Mouse (Mus musculus) layer of hippocampus, adult 2 months (tissue): ENCODE data around the gene C1qtnf7. TPM values are rescaled to one million over a fixed set of nuclear protein-coding genes. Genes with fewer than 3 reads are reported as not detected.

ENCODE experiments used
- DNase-seq, 2 experiments: peaks; one replicate each; pipeline ENCODE4 v3.0.0; 2022; ENCODE audit warnings: low spot score in 2 of 2
- H3K27ac ChIP-seq: fragments of 200-600 bp; 2 replicates; pipeline ENCODE4 v1.8.1; 2022
- H3K4me3 ChIP-seq: fragments of 200-600 bp; 2 replicates; pipeline ENCODE4 v1.8.1; 2022; ENCODE audit warnings: mild to moderate bottlenecking
- CTCF ChIP-seq: fragments of 200-600 bp; conservative IDR thresholded peaks from 2 replicates; pipeline ENCODE4 v1.8.1; 2022; ENCODE audit warnings: antibody characterized with exemption, mild to moderate bottlenecking, moderate library complexity
- total RNA-seq, 2 experiments: library from RNA; stranded (reverse); gene quantifications; 2 replicates each; pipeline ENCODE4 v1.2.3; 2021

The C1qtnf7 gene
- total RNA-seq, 2 experiments from 2014 or later: 1.1 to 1.2 TPM

DNA sequence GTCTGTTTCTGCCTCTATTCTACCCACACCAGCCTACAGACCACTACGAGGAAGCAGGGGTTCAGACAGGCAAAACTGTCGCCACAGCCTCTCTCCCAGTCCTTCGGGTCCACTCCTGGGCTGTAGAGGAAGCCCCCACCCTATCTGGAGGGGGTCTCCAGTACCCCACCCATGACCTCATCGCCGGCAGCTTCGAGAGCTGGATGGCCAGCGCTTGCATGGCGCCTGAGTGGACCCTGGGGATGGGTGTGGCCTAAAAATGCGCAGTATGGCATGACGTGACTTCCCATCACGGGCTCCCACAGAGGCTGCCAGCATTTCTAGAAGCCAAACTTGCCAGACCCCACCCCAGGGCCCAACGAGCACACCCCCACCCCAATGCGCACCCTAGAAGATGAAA lies 2.0 kb downstream of the C1qtnf7 start:
- DNase-seq: no peak
- TF ChIP-seq CTCF: no peak
- Histone ChIP-seq H3K27ac (no peak overlapping the region), H3K4me3 (no peak overlapping the region)

DNA sequence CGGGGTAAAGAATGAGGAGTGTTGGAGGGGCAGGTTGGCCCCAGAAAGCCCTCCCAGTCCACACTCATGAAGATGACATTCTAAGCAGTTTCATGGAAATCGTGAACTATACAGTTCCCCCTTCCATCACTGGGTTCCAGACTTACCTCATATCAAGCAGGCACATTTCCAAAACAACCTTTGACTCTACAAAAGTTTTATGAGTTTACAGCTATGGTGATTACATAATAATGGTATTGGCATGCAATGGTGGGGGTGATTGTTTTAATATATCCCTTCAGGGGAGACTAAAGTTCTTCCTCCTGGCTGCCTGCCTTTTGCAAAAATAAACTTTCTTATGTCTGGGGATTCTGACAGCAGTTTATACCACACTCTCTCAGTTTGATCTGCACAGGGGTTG lies 4.6 kb downstream of the C1qtnf7 start:
- no peak for DNase-seq
- Histone ChIP-seq H3K4me3 (no peak overlapping the region), H3K27ac (no peak overlapping the region)
- no peak for TF ChIP-seq CTCF

DNA sequence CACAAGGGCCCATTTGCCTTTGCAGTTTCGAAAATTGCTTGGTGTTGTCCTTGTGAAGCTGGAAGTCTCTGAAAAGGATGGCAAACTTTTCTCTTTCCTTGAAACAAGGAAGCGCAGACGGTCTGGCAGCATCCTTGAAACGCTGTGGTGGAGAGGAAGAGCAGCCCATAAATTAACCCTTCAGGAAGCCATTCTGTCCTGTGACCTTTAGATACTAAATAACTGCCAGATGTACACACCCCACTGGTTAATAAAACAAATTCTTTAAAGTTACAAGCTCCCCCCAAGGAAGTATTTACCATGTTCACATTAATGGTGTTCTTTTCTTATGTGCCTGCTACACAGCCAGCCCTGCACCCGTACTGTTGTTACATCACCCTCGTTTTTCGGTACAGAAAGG lies 6.0 kb downstream of the C1qtnf7 start:
- Histone ChIP-seq H3K27ac (no peak overlapping the region), H3K4me3 (no peak overlapping the region)
- DNase-seq: no peak
- no peak for TF ChIP-seq CTCF

DNA sequence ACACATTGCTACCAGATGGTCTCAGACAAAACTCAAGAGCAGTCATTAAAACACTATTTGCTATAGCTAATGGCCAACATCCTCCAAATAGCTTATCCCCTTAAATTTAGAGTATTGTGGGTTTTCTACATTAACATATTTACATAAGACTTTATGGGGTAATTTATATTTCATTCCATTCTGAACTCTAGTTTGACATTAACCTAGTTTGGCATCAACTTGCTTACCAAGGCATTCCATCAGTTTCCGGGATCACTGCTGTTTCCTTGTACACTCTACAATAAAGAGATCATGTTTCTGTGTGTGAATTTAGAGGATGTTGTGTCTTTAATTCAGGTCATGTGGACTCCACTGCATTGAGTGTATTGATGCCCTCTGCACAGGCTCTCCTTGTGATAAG lies 7.5 kb downstream of the C1qtnf7 start:
- no peak for TF ChIP-seq CTCF
- Histone ChIP-seq H3K27ac (no peak overlapping the region), H3K4me3 (no peak overlapping the region)
- DNase-seq: no peak

DNA sequence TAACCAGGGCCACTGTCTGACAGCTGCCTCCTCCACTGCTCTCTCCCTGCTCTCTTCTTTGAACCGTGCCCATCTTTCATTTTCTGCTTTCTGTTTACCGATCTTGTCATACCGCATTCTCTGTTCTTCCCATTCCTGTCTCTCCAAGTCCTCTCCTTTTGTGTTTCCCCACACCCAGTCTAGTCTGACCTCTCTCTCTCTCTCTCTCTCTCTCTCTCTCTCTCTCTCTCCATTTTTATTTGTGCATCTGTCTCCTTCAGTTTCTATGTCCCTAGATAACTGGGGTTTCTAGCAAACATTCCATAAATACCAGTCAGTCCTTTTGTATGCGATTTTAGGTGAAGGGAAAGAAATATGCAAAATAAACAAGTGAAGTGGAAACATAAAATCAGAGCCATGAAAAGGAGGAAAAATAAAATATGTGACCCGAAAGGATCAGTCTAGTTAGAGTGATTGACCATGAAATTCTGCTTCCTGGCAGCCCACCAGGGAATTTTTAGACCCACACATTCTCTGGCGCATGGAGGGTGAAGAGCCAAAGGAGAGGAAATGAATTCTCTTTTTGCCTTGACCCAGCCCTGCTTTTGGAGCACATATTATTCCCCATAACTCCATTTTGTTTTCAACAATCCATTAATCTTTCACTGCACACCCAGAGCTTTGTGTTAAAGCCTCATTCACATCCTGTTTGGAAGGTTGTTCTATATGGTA lies 11.7 kb downstream of the C1qtnf7 start:
- no peak overlapping the region for H3K4me3 ChIP-seq
- no peak overlapping the region for H3K27ac ChIP-seq
- no peak for TF ChIP-seq CTCF
- DNase-seq: no peak

DNA sequence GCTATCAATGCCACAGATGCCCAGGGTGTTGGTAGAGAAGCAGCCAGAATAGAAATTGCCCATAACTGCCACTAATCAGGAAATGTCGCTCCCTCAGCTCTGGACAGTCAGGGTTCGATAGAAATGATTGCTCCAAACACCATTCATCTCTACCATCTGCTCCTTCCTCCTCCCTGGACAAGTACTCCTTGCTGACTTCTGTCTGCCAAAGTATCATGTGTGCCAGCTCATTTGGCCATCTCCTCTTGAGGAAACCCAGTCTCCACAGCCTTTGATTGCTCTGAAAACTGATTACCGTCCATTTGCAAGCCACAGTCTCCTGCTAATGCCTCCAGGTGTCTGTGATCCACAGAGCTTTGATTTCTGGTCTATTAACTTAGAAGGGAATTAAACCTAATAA lies 14.8 kb downstream of the C1qtnf7 start:
- Histone ChIP-seq H3K27ac (no peak overlapping the region), H3K4me3 (no peak overlapping the region)
- no peak for TF ChIP-seq CTCF
- DNase-seq: no peak

DNA sequence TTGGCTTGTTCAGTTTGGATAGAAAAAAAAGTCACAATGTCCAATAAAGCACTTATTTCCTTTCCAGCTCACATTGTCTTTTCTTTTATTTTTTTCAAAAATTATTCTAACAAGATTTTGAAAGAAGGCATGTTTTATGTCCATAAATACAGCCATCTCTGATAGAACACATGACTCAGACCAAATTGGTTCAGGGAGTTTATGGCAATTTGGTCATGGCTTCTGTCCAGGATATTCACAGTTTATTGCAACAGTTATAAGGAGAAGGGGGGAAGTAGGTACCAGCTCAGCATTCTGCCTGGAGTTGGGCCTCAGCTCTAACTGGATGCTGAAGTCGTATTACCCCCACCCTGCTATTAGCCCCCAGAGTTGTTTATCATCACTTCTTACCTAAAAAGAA lies 15.5 kb downstream of the C1qtnf7 start:
- H3K27ac ChIP-seq: no peak overlapping the region
- TF ChIP-seq CTCF: no peak

DNA sequence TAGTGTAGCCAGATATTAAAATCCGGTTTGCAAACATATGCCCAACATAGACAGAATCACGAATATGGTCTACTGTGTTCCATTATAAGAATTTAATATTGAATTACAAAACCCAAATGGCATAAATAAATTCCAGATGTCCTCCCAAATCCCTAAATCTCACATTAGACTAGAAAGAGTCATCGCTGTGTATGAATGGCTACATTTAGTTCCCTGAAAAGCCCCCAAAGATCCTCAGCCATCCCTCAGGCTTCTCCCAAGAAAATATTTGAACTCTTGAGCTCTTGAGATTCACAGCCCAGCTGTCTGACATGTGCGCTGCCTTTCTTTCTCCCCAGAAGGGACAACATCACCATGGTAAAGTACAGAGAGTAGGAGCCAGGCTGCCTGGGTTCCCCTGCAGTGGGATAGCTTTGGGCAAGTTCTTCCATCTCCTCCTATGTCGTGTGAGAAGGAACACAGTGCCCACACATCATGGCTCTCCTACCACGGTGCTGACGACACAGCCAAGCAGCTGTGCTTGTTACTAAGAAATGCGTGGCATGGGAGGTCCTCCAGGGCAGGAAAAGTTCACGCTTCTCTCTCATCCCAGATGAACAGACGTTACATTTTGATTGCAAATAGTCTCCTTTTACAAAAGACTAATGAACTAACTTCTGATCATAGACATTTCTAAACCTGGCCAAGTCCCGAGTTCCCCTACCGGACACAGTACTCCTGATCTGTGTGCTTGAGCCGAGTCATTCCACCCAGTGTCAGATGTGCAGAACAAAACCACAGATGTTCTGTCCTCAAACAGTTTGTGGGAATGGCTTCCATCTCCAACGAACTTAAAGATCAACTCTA lies 23.2 kb downstream of the C1qtnf7 start:
- no peak for DNase-seq
- no peak overlapping the region for H3K27ac ChIP-seq
- no peak overlapping the region for H3K4me3 ChIP-seq
- TF ChIP-seq CTCF: no peak

More for the DNA sequence above, 15.5 kb downstream of the C1qtnf7 start:
- no peak overlapping the region for H3K4me3 ChIP-seq
- no peak for DNase-seq

DNA sequence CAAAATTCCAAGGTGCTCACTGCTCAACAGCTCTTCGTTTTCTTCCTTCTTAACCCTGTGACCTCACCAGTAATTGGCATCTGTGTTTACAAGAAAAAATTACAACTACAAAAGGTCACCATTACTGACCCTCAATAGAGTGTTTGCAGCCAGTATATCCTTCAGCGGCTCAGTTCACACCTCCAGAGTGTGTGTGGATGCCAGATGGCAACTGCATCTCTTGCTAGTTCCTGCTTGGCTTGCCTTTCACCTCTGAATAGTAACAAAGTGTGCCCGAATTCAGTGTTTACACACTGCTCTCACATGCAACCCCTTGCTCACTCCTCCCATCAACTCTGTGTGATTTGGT lies 23.8 kb downstream of the C1qtnf7 start:
- no peak overlapping the region for H3K27ac ChIP-seq
- no peak for DNase-seq
- no peak overlapping the region for H3K4me3 ChIP-seq
- no peak for TF ChIP-seq CTCF

DNA sequence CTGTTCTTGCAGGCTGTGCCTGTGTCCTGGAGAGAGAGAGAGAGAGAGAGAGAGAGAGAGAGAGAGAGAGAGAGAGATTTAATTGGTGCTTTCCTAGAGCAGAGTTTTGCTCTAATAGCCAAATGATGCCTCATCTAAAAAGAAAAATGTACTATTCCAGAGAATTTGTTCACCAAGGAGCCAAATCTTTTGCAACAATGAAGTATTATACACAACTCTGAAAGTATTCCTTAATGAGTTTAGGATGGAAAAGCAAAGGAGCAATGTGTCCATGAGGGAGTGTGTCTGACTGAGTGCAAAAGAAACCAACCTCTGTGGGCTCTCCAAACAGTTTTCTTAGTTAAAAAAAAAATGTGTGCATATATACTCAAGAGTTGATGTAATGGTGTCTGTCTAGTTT lies 24.5 kb downstream of the C1qtnf7 start:
- no peak overlapping the region for H3K27ac ChIP-seq
- no peak overlapping the region for H3K4me3 ChIP-seq
- no peak for TF ChIP-seq CTCF
- no peak for DNase-seq

DNA sequence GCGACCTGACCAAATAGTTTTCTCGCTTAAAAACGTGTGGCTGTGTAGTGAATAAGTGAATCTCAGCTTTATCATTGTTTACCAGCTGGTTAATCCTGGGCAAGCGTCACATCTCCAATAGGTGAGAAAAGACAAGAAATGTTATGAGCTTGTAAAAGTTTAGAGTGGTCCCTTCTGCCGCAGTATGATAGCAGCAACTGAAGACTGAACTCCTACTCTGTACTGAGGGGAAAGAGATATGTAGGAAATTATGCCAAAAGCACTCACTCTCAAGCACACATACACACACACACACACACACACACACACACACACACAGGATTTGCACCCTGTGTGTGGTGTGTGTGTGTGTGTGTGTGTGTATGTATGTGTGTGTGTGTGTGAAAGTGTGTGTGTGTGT lies 26.2 kb downstream of the C1qtnf7 start:
- TF ChIP-seq CTCF: no peak
- no peak overlapping the region for H3K27ac ChIP-seq
- no peak overlapping the region for H3K4me3 ChIP-seq

DNA sequence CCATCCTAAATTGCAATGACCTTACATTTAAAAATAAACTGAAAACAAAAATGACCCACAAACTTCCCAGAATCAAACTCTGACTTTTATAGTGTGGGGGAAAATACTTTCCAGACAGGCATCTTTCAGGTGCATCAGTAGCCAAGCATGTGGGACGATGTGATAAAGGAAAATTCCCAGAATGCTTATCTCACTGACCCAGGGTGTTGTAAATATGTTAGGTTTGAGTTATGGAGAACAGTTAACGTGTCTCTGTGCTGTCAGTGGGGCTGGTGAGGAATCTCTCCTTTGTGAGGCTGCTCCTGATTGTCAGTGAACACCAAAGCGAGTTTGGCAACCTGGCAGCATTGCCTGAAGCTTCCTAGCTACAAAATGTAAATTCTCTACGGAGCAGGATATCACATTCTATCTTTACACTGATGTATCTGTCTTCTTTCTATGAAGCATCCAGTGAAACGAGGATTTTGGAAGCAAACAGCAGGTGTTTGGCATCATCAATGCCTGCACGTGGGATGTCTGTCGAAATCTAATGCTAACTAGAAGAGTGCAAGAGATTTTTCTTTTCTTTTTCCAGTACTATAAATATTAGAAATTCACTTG lies 27.0 kb downstream of the C1qtnf7 start:
- DNase-seq: peak; percentile 30 to 60
- TF ChIP-seq CTCF: no peak
- Histone ChIP-seq H3K27ac (0 out of 2 replicates have a peak overlapping the region, but pooled peaks have one; percentile 32), H3K4me3 (no peak overlapping the region)

More for the DNA sequence above, 26.2 kb downstream of the C1qtnf7 start:
- no peak for DNase-seq

DNA sequence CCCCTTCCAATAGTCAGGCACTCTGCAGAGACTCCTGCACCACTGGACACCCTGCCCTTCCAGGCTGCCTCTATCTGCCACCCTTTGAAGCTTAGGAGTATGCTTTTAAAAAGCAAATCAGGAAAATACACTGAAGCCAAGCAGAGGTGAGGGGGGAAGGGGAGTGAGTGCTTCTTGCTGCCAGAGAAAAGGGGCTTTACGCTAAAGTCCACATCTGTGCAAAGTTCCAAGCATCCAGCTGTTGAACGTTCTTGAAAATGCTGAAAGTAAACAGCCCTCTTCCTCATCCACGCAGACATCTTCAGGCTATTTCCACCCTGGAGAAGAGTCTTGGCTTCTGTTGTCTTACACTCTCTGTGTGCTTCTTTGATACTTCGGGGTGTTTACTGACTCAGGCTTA lies 34.6 kb downstream of the C1qtnf7 start:
- DNase-seq: no peak
- no peak overlapping the region for H3K27ac ChIP-seq
- H3K4me3 ChIP-seq: no peak overlapping the region
- TF ChIP-seq CTCF: no peak

DNA sequence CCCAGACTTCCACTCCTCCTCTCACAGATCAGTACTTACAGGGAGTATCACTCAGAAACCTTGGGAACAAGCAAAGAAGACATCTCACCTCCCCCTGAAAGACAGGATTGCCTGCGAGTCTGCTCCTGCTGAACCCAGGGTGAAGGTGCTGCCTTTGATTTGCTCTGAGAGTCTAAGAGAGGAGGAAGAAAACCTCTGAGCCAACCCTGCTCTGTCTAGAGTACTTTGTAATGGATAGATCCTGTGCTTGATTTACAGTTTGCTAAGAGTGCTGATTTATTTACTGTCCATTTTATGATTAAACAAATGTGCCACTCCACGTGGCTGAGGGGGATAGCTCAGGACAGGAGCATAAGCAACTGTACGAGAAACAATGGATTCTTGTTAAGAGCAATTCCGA lies 35.1 kb downstream of the C1qtnf7 start:
- Histone ChIP-seq H3K4me3 (no peak overlapping the region), H3K27ac (no peak overlapping the region)
- no peak for DNase-seq
- no peak for TF ChIP-seq CTCF
